Mouse (Mus musculus) lung, adult 2 months (tissue): Measurements from ENCODE around the gene Sart1. TPM values are rescaled to one million over a fixed set of nuclear protein-coding genes. Genes with fewer than 3 reads are reported as not detected.

Source experiments
- DNase-seq: peaks from one replicate; pipeline ENCODE4 v3.0.0; 2022
- H3K4me1 ChIP-seq: fragments of 200-500 bp; 2 replicates; pipeline ENCODE4 v1.6.1; 2011; ENCODE audit warnings: low read length; ENCODE audit not compliant: control insufficient read depth, insufficient read depth
- H3K4me3 ChIP-seq: fragments of 200-500 bp; replicated peaks from 2 replicates; pipeline ENCODE3; 2011; ENCODE audit warnings: low read depth, mild to moderate bottlenecking, control low read depth, low read length; ENCODE audit errors: extremely low read depth
- CTCF ChIP-seq: fragments of 200-500 bp; IDR thresholded peaks from 2 replicates; pipeline ENCODE4 v1.5.1; 2011; ENCODE audit warnings: mild to moderate bottlenecking, low read length, control low read depth; ENCODE audit not compliant: insufficient read depth
- POLR2A ChIP-seq: fragments of 200-500 bp; IDR thresholded peaks from 2 replicates; pipeline ENCODE4 v1.6.1; 2011; ENCODE audit warnings: low read depth, mild to moderate bottlenecking, control low read depth, low read length, borderline replicate concordance; ENCODE audit errors: extremely low read depth
- WGBS: fragments of 180-500 bp; shearing (Covaris S2); methylation state at CpG from one replicate; pipeline ENCODE4 v1.1.7; 2018; 5-methylcytosine and 5-hydroxymethylcytosine counted together
- polyA plus RNA-seq: library from polyadenylated mRNA; depleted of rRNA; stranded (reverse); fragments of >200 nt; gene quantifications from 2 replicates; pipeline ENCODE4 v1.2.3, GENCODE M21; 2012; rRNA removed

Sart1 gene
- polyA plus RNA-seq = 15.6 and 35.7 TPM in 2 replicates

GRCm38 (mm10) chr19:5388588-5389242 is at the start of gene Sart1:
Sart1 (minus strand) TSS chr19:5388703.
- TF ChIP-seq POLR2A (peak; percentile 96), CTCF (no peak)
- Histone ChIP-seq H3K4me3 (peak within 1 kb of the TSS; percentile 96), H3K4me1 (peaks cover 10% of the 10 kb centered on the region; the same call in 1 of the 2 replicates)
- peak; percentile 88 for DNase-seq
- 1% methylated on average over 43 of the region's 43 CpGs for WGBS

DNA sequence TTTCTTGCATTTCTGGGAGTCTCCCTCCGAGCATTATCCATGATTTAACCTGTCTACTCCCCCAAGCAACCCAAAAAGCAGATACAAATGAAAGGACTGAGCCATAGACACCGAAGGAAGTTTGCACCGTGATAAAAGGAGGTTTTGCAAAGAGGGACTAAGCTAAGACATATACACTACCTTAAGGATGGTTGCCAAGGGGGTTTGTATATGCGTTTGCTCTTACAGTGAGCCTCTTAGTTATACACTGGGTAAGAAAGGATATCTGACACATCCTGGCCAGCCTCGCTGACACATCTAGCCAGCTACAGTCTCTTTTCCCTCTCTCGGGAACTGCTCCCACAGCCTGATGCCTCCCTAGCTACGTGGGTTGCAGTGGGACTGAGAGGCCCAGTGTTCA is 45.4 kb upstream of the Sart1 start:
- Histone ChIP-seq H3K4me1 (peaks cover 17% of the 10 kb centered on the region), H3K4me3 (no peak overlapping the region)
- TF ChIP-seq CTCF (no peak), POLR2A (no peak)
- no peak for DNase-seq
- WGBS = 47% methylated on average over 7 of the region's 7 CpGs

GRCm38 (mm10) chr19:5432992-5433852 is 44.7 kb upstream of the Sart1 start:
- TF ChIP-seq POLR2A (no peak; the same call in 1 of the 2 replicates), CTCF (peak; percentile 43)
- Histone ChIP-seq H3K4me1 (peaks cover 17% of the 10 kb centered on the region), H3K4me3 (peak overlapping the region; percentile 45)
- WGBS = 1% methylated on average over 16 of the region's 16 CpGs
- peak; percentile 36 for DNase-seq

- H3K4me1 ChIP-seq = peaks cover 17% of the 10 kb centered on the region
- no peak overlapping the region for H3K4me3 ChIP-seq
- no peak for TF ChIP-seq POLR2A
- no peak for TF ChIP-seq CTCF
- no peak for DNase-seq
- 49% methylated on average over 4 of the region's 4 CpGs for WGBS
Observed at GRCm38 (mm10) chr19:5431911-5432464, 43.5 kb upstream of the Sart1 start.

GRCm38 (mm10) chr19:5430408-5430807 is 41.9 kb upstream of the Sart1 start:
- DNase-seq = no peak
- no peak overlapping the region for H3K4me3 ChIP-seq
- WGBS = 59% methylated on average over 1 of the region's 1 CpGs
- TF ChIP-seq POLR2A (no peak), CTCF (no peak)
- H3K4me1 ChIP-seq = peaks cover 27% of the 10 kb centered on the region

- WGBS = 32% methylated on average over 8 of the region's 8 CpGs
- DNase-seq = no peak
- H3K4me3 ChIP-seq = no peak overlapping the region
- no peak for TF ChIP-seq POLR2A
- no peak for TF ChIP-seq CTCF
- peaks cover 27% of the 10 kb centered on the region for H3K4me1 ChIP-seq
Observed at GRCm38 (mm10) chr19:5429806-5430205, 41.3 kb upstream of the Sart1 start.

DNA sequence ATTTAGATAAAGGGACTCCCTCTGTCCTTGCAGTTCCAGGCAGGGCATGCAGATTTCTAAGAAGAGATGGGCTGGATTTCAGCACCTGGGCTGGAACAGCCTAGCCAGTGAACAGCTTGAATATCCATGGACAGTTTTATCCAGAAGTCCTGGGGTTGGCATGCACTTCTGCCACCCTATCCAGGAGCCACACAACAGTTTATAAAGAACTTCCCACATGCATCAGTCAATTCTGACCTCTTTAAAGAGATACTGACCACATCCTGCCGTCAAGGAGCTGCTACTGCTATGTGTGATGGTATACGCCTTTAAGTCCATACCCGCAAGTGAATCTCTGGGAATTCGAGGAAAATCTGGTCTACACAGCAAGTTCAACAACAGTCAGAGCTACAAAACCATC is 40.7 kb upstream of the Sart1 start:
- TF ChIP-seq CTCF (no peak), POLR2A (no peak)
- 54% methylated on average over 4 of the region's 4 CpGs for WGBS
- H3K4me1 ChIP-seq = peaks cover 27% of the 10 kb centered on the region
- no peak overlapping the region for H3K4me3 ChIP-seq
- no peak for DNase-seq

DNA sequence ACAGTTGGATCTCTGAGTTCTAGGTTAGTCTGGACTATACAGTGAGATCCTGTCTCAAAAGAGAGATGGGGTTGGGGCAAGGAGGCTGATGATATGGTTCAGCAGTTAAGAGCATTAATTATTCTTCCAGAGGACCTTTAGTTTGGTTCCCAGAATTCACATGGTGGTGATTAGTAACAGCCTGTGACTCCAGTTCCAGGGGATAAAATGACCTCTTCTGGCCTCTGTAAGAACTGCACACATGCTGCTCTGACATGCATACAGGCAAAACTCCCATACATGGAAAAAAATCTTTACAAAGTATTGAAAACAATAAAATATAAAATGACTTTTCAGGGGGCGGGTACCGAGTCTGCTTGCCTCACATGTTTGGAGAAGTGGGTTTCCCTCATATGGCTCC is 39.6 kb upstream of the Sart1 start:
- no peak overlapping the region for H3K4me3 ChIP-seq
- WGBS = 78% methylated on average over 2 of the region's 2 CpGs
- H3K4me1 ChIP-seq = peaks cover 22% of the 10 kb centered on the region
- TF ChIP-seq POLR2A = no peak
- no peak for TF ChIP-seq CTCF
- no peak for DNase-seq

DNA sequence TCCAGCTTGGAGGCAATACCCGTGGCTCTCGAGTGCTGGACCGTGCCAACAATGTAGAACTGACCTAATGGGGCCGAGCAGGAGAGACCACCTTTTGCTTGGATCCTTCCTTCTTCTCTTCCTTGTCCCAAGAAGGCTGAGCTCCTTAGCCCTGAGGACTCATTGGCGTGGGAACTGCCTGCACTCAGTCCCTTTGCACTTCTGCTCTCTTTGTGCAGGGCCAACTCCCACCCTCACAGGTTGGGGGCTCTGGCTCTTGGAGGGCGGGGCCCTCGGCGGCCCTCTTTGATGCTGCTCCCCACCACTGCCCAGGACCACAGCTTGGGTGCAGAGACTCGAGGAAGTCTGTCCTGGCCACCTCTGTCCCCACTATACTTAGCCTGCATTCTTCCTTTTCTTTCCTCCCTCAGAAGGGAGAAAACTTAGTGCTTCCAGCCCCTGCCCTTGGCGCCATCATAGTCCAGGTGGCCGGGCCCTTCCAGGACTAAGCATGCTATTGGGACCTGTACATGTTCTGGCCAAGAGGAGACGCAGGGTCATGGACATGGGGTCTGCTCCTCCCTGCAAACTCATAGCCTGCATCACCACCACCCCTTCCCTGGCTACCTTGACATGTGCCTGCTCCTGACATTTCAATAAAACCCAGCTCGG is 38.3 kb upstream of the Sart1 start:
- DNase-seq = no peak
- WGBS = 87% methylated on average over 13 of the region's 13 CpGs
- TF ChIP-seq CTCF (no peak), POLR2A (no peak)
- no peak overlapping the region for H3K4me3 ChIP-seq
- H3K4me1 ChIP-seq = peaks cover 17% of the 10 kb centered on the region
